Mouse (Mus musculus) ovary, postnatal 10 days (tissue): ENCODE measurements around the gene Samd4b.

Experiments
- DNase-seq: peaks from one replicate; pipeline ENCODE4 v3.0.0; 2022; ENCODE audit warnings: low spot score

The Samd4b gene

GRCm38 (mm10) chr7:28356981-28357380 lies 241.0 kb downstream of the Samd4b start:
- no peak for DNase-seq

- DNase-seq = no peak
Measured at GRCm38 (mm10) chr7:28355221-28355620, 242.7 kb downstream of the Samd4b start.

GRCm38 (mm10) chr7:28354596-28354995 lies 243.3 kb downstream of the Samd4b start:
- DNase-seq = no peak

GRCm38 (mm10) chr7:28354113-28354581 lies 243.8 kb downstream of the Samd4b start:
- DNase-seq = no peak

- DNase-seq = no peak
Measured at GRCm38 (mm10) chr7:28353267-28353666, 244.7 kb downstream of the Samd4b start.

- no peak for DNase-seq
Measured at GRCm38 (mm10) chr7:28351676-28352191, 246.2 kb downstream of the Samd4b start.

- peak; percentile 98 for DNase-seq
Measured at GRCm38 (mm10) chr7:28350155-28350883, 247.6 kb downstream of the Samd4b start, which contains the start of gene Rps16. Gene Rps16, plus strand, starts transcription at chr7:28350652.
